Mouse (Mus musculus) embryo, embryonic 10.5 days (tissue): ENCODE data around the gene Ppp4r3a.
"Not testable (repeated sequence)": the region's sequence is repeated elsewhere in the genome, so short reads cannot be mapped to it uniquely, and the experiment has no call there.

Source experiments
- DNase-seq: peaks from one replicate; pipeline ENCODE4 v3.0.0-alpha.2; 2015; ENCODE audit warnings: low spot score

The Ppp4r3a gene

DNA sequence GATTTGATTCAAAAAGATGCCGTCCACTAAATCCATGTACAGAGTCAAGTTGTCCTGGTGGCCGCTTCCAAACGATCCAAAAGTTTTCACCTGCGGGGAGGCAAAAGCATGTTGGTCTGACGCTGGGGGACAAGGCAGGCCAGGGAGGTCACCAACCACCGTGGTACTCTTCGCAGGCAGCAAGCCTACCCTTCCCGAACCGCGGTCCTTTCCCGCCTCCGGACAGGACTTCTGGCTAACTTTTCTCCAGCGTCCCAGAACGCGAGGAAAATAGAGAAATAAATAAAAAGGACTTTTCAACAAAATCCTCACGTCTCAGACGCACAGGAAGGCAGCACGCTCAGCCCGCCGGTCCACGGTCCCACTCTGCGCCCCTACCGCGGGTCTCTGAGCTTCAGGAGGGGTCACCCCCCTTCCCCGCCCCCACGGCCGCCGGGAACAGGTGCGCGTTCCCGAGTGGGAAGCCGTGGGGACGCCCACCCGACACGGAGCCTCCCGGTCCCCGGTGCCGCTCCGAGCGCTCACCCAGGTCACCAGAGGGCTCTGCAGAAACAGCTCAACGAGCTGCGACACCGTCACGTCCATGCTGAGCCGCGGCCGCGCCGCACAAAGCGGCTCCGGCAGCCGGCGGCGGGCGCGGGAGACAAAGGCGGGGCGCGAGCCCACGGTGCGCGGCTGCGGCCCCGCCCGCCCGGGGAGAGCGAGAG lies 55.1 kb downstream of the Ppp4r3a start:
- peak; percentile 58 for DNase-seq

DNA sequence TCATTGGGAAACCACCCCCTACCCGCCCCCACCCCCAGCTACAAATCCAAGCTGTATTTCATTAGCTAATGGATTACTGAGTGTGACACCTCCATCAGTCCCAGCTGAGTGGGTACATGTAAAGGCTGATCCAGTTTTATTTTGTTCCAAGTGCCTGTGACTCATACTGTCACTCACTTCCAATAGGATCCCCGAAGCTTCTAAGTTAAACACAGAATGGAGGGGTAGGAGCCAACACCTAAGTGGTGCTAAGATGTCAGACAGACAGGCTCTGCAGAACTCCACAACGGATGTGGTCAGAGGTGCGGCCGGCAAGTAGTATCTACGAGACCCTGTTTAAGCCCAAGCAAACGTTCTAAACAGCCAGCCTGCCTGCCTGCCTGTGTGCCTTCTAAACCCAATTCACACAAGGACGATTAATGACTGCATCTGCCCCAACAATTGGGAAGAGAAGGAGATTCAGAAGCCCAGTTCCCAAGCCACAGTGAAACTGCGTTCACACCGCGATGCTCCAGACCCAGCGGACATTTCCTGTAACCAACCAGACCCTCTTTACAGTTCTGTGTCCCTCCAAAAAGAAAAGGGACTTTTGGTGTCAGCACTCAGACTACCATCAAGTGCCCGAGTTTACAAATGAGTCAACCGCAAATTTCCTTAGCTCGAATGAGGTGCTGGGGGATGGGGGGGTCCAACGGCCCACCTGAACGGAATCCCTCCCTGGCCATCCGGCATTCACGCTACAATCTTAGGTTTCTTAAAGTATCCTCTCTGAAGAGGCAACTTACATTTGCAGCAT lies 55.9 kb downstream of the Ppp4r3a start:
- peak; percentile 53 for DNase-seq

DNA sequence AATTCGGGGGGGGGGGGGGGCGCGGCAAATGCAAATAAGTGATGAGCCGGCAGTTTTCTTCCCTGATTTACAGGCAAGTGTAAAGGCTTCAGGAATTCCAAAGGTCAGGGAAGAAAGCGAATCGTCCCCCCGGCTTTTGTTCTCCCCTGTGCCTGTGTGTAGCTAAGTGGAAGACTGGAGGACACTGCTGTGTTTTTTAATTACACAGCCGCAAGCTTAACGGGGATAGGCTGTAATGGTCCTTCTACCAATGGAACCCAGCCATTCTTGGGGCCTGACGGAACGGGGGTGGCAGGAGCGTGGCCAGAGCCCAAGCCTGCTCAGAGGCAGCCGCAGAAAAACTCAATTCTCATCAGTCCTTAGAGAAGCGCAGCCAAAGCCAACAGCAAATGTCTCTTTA lies 56.6 kb downstream of the Ppp4r3a start:
- peak; percentile 51 for DNase-seq

DNA sequence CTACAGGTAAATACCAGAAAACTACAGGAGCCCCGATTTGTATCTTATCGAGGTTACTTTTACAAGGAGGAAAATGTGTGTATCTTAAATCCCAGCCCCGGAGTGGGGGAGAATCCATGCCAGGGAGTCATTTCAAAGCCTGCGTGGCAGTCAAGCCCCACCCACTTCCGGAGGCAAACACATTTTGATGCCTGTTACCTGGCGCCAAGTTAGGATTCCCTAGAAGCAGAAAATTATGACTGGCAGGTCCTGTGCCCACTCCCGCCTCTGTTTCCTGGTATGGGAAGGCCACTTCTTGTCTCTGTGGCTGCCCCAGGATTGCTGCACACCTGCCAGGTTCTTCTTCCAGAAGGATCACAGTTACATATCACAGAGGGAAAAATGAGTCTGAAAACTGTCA lies 57.0 kb downstream of the Ppp4r3a start:
- no peak for DNase-seq

DNA sequence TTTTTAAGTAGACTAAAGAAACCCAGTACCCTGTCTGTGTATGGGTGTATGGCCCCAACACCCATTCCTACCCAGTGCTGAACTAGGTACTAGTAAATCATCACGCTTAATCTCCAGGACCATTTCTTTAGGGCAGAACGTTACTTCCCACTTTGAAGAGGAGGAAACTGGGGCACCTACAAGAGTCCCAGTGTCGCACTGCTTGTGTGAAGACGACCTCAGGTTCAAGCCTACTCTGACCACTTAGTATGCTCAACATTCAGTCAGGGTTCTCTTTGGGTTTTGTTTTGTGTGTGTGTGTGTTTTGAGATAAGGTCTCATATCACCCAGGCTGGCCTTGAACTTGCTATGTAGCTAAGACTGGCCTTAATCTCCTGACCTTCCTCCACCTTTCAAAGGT lies 57.5 kb downstream of the Ppp4r3a start:
- no peak for DNase-seq

DNA sequence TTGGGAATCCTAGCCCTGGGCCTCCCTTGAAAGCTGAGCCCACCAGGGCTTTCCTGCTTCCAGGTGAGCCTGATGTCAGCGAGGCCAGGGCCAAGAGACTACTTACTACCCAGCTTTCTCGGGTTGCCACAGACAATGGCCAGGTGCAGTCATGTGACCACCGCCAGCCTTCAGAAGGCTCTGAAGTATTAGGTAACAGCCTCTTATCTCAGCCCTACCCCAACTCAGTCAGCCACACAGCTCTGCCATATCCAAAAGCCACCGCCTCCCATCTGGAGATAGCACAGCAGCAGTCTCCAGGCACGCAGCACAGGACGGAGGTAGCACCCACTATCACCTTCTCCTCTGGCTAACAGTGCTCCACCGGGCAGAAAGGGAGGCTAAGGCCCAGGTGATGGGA lies 58.1 kb downstream of the Ppp4r3a start:
- DNase-seq = no peak

DNA sequence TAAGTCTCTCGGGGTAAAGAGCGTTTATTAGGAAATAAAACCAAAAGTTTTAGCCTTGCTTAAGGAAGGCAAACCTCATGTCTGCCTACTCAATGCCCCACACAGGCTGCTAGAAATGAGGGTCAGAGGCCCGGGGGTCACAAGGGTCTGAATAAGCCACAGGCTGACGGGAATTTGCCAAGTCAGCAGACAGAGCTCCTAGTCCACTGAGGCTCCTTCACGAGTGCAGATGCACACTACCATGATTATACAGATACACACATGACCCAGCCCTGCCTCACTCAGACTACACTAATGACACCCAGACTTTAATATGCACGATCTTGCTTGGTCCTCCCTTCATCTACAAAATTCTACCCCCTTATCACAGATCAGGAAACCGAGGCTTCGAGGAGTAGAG lies 58.7 kb downstream of the Ppp4r3a start:
- no peak for DNase-seq

DNA sequence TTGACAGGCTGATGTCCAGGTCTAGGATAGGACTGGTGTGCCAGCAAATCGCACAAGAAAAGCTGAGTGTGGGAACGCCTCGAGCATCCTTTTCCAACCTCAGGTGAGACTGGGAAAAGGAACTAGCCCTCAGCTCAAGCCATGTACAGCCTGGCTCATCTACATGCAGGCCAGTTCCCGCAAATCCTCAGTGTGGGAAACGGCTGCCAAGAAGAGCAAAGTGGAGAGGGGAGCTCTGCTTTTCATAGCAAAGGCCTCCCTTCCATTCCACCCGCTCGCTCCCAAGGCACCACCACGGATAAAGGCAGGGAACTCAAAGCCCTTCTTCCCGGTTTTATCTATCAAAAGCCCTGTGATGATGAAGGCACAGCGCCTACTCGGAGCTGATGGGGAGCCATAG lies 60.4 kb downstream of the Ppp4r3a start:
- DNase-seq = no peak

DNA sequence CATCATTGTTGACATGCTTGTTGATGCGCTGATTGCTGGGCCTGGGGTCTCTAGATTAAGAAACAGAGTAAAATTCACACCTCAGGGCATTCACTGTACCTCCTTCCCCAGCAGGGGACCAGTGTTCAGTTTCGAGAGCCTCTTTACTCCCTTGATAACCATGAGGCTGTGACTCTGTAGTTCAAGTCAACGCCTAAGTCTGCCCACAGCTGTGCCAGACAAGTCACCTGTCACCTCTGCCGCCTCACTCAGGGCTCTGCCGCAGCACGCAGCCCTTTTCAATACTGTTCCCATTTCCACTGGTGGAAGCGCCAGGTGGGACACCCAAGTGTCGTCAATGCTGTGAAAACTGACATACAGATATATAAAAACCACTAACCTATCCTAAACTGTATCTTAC lies 61.1 kb downstream of the Ppp4r3a start:
- DNase-seq = no peak

DNA sequence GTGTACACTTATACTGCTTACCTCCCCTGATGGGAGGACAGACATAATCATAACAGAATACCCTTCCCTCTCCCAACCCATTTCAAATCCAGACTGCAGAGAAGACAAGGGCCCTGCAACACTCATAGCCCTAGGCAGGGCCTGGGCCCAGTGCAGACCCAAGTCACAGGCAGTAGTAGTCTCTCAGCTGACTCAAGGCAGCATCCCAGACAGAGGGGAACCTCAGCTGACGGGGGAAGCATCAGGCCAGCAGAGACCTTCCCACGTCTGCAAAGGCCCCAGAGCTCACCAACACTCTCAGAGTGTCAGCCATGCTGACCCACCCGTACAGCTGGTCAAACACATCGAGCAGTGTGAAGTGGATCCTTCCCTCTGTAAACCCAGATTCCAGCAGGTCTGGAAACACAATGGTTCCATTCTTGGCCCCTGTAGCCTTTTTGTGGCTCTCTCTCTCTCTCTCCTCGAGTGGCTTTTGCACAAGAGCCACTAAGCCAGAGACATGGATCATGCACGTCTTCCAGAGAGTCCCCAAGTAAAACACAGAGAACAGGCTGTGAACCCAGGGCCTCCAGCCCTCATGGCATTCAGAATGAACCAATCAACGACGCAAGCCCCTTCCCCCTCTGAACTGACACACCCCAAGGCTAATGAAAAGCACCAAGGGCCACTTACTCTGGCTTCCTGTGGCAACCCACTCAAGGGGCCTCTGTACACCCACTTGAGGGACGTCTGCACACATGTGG lies 61.8 kb downstream of the Ppp4r3a start:
- no peak for DNase-seq

DNA sequence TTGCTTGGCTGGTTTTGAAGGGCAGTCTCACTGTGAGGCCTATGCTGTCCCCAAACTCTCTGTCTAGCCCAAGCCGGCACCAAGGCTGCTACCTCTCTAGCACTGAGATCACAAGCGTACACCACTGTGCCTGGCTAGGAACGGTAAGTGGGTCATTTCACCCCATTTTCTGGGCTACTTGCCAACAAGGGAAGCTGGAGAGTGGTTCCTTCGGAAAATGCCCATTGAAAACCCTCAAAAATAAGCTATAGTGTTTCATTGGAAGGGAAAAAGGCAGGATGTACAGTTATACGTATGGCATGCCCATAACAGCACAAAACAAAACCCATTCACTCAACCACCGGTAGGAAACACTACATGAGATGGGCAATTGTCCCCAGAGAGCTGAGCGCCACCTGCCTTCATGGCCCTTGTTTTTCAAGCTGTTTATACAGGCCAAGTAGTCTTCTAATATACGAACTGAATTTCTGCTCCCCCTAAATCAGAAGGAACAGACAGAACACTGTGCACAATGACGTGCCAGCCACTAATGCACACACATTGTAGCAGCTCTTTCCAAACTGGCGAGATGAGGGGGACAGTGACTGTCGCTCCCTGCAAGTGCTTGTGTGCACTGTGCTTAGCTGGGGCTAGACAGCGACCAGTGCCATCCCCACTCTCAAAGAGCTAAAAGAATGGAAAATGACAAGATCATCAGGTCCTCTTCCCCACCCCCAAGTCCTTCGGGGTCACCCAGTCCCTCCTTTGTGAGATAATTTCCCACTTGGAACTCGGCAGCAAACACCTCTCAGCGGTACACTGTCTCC lies 63.1 kb downstream of the Ppp4r3a start:
- no peak for DNase-seq

DNA sequence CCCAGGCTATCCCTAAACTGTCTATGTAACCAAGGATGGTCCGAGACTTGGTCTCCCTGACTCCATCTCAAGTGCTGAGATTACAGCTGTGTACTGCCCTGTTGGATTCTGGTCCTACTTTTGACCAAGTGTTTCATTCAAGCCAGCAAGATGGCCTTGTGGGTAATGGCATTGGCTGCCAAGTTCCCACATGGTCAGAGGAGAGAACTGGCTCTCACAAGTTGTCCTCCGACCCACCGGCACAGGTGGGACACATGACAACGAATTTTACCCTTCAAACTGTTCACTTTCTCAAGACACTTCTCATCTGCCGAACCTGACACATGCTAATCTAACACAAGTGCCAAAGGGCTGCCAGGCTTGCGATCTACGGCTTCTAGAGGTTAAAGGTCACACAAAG lies 64.1 kb downstream of the Ppp4r3a start:
- DNase-seq = no peak

DNA sequence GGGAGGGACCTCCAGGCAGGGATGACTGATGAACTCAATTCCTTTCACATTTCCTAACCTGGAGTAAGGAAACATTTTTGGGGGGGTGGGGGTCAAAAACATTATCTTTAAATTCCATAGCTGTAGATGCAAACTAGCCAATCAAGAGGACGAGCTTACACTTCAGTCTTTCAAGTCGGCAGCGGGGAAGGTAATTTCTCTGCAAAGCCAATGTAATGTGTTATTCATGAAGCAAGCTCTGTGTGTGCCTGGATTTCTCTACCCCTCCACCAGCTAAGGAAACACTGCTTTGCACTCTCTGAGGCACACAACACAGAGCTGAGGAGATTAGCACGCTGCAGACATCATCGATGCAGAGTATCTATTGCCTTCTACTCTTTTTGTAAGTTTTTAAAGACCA lies 64.5 kb downstream of the Ppp4r3a start:
- no peak for DNase-seq

DNA sequence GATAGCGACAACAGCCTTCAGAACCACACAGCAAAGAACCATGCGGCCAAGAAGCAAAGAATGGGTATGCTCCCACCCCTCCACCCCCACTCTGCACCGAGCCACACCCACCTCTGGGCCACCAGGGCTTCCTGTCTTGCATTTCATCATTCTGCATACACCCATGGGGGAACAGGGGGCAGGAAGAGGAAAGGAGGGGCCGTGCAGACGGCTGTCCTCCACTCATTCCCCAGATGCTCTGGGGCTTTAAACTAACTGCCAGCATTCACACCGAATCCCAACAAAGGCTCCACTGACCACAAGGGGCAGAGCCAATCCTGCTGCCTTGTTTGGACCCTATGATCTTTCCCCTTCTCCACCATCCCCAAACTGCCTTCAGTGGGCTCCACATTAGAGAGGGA lies 65.5 kb downstream of the Ppp4r3a start:
- DNase-seq = peak; percentile 40

DNA sequence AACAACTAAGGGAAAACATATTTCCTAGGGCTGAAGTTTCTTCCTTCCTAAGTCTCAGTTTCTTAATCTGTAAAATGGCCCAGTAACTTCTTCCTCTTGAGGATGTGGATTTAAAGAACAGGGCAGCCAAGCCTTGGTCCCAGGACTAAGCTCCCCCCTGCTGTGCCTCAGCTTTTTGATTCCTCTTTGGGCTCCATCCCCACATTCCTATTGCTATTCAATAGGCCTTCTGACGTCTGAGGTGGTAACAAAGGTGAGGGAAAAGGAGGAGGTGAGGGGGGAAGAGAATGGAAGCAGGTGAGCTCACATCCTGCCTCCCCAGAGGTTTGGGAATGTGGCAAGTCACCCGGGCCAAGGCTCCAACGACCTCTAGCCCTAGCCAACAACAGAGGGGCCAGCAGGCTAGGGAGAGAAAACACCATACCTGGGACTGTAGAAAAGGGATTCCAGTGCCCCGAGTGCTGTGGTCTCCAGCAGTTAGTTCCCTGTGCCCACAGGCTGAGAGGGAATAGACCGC lies 67.0 kb downstream of the Ppp4r3a start:
- no peak for DNase-seq

DNA sequence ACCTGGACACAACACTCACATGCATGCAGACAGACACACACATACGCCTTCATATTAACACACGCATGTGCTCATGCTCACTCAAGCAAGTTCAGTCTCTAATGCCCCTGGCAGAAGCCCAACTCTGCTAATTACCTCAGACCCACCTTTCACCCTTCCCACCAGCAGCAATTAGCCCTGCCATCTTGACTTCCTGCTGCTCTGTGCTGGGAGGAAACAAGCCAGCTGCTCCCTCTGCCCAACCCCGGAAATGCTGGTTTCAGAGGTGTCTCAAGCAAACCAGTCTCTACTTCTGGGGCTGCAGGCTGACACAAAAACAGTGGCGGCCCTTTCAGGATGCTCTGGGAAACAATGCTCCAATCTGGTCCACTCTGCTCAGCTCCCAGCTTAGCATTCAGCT lies 67.6 kb downstream of the Ppp4r3a start:
- DNase-seq = peak; percentile 38

DNA sequence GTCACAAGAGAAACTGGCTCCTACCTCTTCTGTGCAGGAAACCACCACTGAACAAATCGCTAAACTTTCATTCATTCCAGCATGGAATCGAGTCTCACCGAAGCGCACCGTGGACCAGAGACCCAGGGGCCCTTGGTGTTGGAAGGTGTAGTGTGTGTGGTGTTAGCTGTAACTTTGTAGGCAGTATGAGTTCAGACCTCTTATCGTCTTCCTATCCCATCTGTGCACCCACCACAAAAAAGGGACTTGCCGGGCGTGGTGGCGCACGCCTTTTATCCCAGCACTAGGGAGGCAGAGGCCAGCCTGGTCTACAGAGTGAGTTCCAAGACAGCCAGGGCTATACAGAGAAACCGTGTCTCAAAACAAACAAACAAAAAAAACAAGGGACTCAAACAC lies 68.3 kb downstream of the Ppp4r3a start:
- DNase-seq = no peak

DNA sequence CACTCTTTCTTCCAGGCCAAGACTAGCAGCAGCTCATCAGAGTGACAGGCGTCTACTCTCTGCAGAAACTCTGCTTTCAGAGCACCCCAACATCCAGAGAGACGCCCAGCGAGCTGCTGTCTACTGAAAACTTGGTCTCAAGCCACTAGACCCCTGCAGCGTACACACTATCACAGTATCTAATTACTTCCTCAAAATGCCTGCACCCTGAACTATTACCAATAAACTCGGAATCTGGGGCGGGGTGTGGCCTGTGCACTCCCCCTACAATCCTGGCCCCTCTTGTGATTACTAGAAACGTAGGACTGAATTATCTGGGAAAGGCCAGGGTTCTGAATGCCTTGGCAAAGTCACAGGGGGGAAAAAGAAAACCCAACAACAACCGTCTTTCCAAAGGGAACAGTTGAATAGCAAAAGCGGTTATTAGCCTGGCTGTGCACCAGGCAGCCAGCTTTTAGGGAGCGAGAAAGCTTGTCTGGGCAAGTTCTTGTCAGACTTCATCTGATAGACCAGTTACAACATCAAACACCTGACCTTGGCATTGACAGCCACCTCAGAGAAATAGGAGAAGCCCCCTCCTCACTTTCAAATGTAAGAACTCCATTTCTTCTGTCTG lies 68.8 kb downstream of the Ppp4r3a start:
- no peak for DNase-seq

DNA sequence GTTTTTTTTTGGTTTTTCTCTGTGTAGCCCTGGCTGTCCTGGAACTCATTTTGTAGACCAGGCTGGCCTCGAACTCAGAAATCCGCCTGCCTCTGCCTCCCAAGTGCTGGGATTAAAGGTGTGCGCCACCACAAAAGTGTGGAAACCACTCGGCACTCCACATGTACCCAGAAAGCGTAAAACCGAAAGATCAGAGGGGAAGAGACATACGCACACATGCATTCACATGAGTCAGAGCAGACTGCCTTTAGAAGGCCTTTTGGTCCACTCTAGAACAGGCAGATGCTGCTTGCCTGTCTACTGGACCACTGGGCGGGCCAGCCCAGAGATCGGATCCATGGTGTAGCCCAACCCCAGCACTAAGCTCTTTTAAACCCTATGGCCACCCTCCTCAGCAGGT lies 69.8 kb downstream of the Ppp4r3a start:
- DNase-seq = not testable (repeated sequence)

DNA sequence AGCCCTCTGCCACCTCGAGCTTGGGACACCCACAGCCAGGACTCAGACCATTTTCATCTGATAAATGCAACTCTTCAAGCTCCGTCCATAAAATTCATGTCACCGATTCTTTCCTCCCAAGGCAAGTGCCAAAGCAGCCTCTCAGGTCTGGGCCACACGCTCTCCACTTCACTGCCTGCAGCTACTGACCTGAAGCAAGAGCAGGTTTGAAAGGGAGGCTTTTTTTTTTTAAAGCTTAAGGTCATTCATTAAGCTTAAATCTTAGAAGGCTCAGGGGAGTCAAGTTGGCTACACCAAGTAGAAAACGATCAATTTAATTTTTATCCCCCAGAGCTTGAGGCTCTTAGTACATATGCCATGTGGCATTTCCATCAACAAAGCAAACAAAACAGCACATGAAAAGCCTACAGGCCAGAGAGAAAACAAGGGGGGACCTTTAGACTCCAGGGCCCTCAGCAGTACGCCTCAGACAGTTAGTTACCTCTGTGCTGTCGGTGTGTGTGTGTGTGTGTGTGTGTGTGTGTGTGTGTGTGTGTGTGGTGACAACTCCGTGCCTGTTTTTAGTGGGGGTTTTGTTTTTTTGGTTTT lies 70.3 kb downstream of the Ppp4r3a start:
- DNase-seq = no peak
